Comparison of ENCODE assay signal across 8 mouse cellular contexts in genomic region chr10:118640810-118641427, GRCm38 (mm10).
DNase-seq lines count a peak whose midpoint lies in the region; ATAC-seq and TF ChIP-seq lines count a peak whose summit lies in the region.

No protein-coding gene starts in this region.

- 0 out of 2 replicates have a peak, but pooled peaks cover 2% of the 10 kb centered on the region for H3K4me1 ChIP-seq in hindbrain, embryonic 11.5 days (replicated peaks; ENCODE audit: control insufficient read depth, insufficient read depth, low read length)
- H3K4me1 ChIP-seq in midbrain, embryonic 14.5 days (ENCODE audit: control insufficient read depth, insufficient read depth, low read length), result peaks cover 5% of the 10 kb centered on the region

- DNase-seq in gastrocnemius, adult 2 months, result peak; percentile 35
- DNase-seq in gastrocnemius, postnatal 36 days, result no peak
- peak; percentile 9 for DNase-seq in cerebellum, adult 9-10 months
- peak; percentile 52 for DNase-seq in hindbrain, embryonic 11.5 days (ENCODE audit: low spot score)
- peak; percentile 73 for DNase-seq in midbrain, embryonic 14.5 days
- no peak for DNase-seq in thymus, postnatal 36 days
- no peak for DNase-seq in heart, adult 9 months (ENCODE audit: low spot score in 2 of 2)
- DNase-seq in thymus, postnatal 25 days, result no peak

- H3K9me3 ChIP-seq in hindbrain, embryonic 11.5 days (ENCODE audit: control insufficient read depth, low read length), result no peaks in the 10 kb centered on the region
- no peaks in the 10 kb centered on the region for H3K9me3 ChIP-seq in midbrain, embryonic 14.5 days (ENCODE audit: control insufficient read depth, low read length)

- no peak overlapping the region for H3K4me2 ChIP-seq in hindbrain, embryonic 11.5 days (replicated peaks; ENCODE audit: low read depth, low read length)
- peak overlapping the region; percentile 34 for H3K4me2 ChIP-seq in midbrain, embryonic 14.5 days (ENCODE audit: low read length)

- no peak overlapping the region for H3K9ac ChIP-seq in hindbrain, embryonic 11.5 days (ENCODE audit: low read depth, low read length)
- no peak overlapping the region; the same call in 1 of the 2 replicates for H3K9ac ChIP-seq in midbrain, embryonic 14.5 days (replicated peaks; ENCODE audit: low read length)

- H3K4me3 ChIP-seq in gastrocnemius, adult 2 months, result peak overlapping the region; percentile 61
- no peak overlapping the region for H3K4me3 ChIP-seq in hindbrain, embryonic 11.5 days (ENCODE audit: low read depth, low read length)
- H3K4me3 ChIP-seq in midbrain, embryonic 14.5 days (replicated peaks; ENCODE audit: low read depth, low read length), result no peak overlapping the region

- no peaks in the 10 kb centered on the region for H3K36me3 ChIP-seq in hindbrain, embryonic 11.5 days (ENCODE audit: control insufficient read depth, insufficient read depth, low read length)
- no peaks in the 10 kb centered on the region for H3K36me3 ChIP-seq in midbrain, embryonic 14.5 days (ENCODE audit: control insufficient read depth, insufficient read depth, low read length)

- H3K27ac ChIP-seq in gastrocnemius, adult 2 months, result peak overlapping the region; percentile 89
- peak overlapping the region; percentile 44; the same call in 1 of the 2 replicates for H3K27ac ChIP-seq in hindbrain, embryonic 11.5 days (ENCODE audit: low read depth, low read length)
- peak overlapping the region; percentile 20 for H3K27ac ChIP-seq in midbrain, embryonic 14.5 days (replicated peaks; ENCODE audit: low read depth, low read length)

- intact Hi-C loops in gastrocnemius, adult 2 months (cut with DNase I), result loop anchor here (2.0 kb wide), 1 partner anchor 160 kb away; no protein-coding TSS in a partner anchor
- intact Hi-C loops in gastrocnemius, postnatal 36 days (cut with DNase I), result loop anchor here (5.0 kb wide), 2 partner anchors 71 to 226 kb away; no protein-coding TSS in a partner anchor

- TF ChIP-seq CTCF in gastrocnemius, adult 2 months (IDR thresholded peaks at IDR 0.05), result no peak

- H3K27me3 ChIP-seq in hindbrain, embryonic 11.5 days (ENCODE audit: control insufficient read depth, insufficient read depth, low read length), result no peaks in the 10 kb centered on the region
- H3K27me3 ChIP-seq in midbrain, embryonic 14.5 days (ENCODE audit: control insufficient read depth, insufficient read depth, low read length), result no peaks in the 10 kb centered on the region

- WGBS in hindbrain, embryonic 11.5 days, result 54% methylated on average over 12 of the region's 12 CpGs
- 16% methylated on average over 12 of the region's 12 CpGs for WGBS in midbrain, embryonic 14.5 days

- peak; percentile 84 for ATAC-seq in hindbrain, embryonic 11.5 days (ENCODE audit: low FRiP score)
- peak; percentile 84 for ATAC-seq in midbrain, embryonic 14.5 days (ENCODE audit: low FRiP score, low TSS enrichment)

Comparison
In these comparisons a context has a peak if more than half of its experiments do, and no peak if none do; other contexts are left out.
1. DNase-seq: peak in gastrocnemius, adult 2 months (single experiment), cerebellum, adult 9-10 months (single experiment), hindbrain, embryonic 11.5 days (single experiment) and midbrain, embryonic 14.5 days (single experiment); none in gastrocnemius, postnatal 36 days (0 of 2), thymus, postnatal 36 days (0 of 2), heart, adult 9 months (0 of 2) and thymus, postnatal 25 days (single experiment).
2. H3K27ac ChIP-seq: peak in every context shown above with its lines; median percentile 89 in gastrocnemius, adult 2 months; 44 in hindbrain, embryonic 11.5 days; 20 in midbrain, embryonic 14.5 days.